Mouse (Mus musculus) duodenum, adult 2 months (tissue): ENCODE measurements around the gene Raet1e. TPM values are rescaled to one million over a fixed set of nuclear protein-coding genes. Genes with fewer than 3 reads are reported as not detected.

Experiments used
- polyA plus RNA-seq: library from polyadenylated mRNA; depleted of rRNA; stranded (reverse); fragments of >200 nt; gene quantifications from 2 replicates; pipeline ENCODE4 v1.2.3, GENCODE M21; 2012; ENCODE audit warnings: low replicate concordance; rRNA removed

The Raet1e gene
- 0.11 TPM in 2 replicates for polyA plus RNA-seq

GRCm38 (mm10) chr10:22158310-22158999 lies at the start of gene Raet1e, which contains the start of gene H60b:
Gene Raet1e, plus strand, starts transcription at chr10:22158569.
Gene H60b, plus strand, starts transcription at chr10:22158586.

GRCm38 (mm10) chr10:22149073-22149690 lies 9.2 kb upstream of the Raet1e start, which contains the start of gene E030030I06Rik:
Gene E030030I06Rik, minus strand, starts transcription at chr10:22149270.

GRCm38 (mm10) chr10:22360252-22360651 lies 201.9 kb downstream of the Raet1e start, which contains the start of gene Raet1d:
Gene Raet1d, plus strand, starts transcription at chr10:22360552.

Other genes starting within 250 kb of the Raet1e start
- not detected in 2 replicates for gene 4930444G20Rik, start 90.5 kb upstream of the Raet1e start, polyA plus RNA-seq
- 5.1 and 7.5 TPM in 2 replicates for gene E030030I06Rik, start 9.3 kb upstream of the Raet1e start, polyA plus RNA-seq
- gene H60b, start within 50 bp of the Raet1e start, polyA plus RNA-seq: not detected in 2 replicates
- not detected in 2 replicates for gene Raet1d, start 202.0 kb downstream of the Raet1e start, polyA plus RNA-seq